Comparison of ENCODE assay signal across 8 mouse cellular contexts in genomic region chr1:155973719-155974379, GRCm38 (mm10). TPM values are rescaled to one million over a fixed set of nuclear protein-coding genes. Genes with fewer than 3 reads are reported as not detected.
A peak's percentile ranks its signal among the peaks of the same experiment; 100 is the strongest.
DNase-seq lines count a peak whose midpoint lies in the region; ATAC-seq and TF ChIP-seq lines count a peak whose summit lies in the region.

No protein-coding gene starts in this region.

- intact Hi-C loops in left cerebral cortex, adult 2 months (cut with DNase I) = loop anchor here (1.0 kb wide), 1 partner anchor 62 kb away; the partner anchor contains the start of gene Tor1aip1
- intact Hi-C loops in left cerebral cortex, postnatal 4 days (cut with DNase I) = no loop called here

- no peaks in the 10 kb centered on the region; the same call in 1 of the 2 replicates for H3K27me3 ChIP-seq in forebrain, postnatal 0 days (ENCODE audit: insufficient read depth, low read length)
- no peaks in the 10 kb centered on the region for H3K27me3 ChIP-seq in midbrain, embryonic 10.5 days (ENCODE audit: low read depth, poor library complexity, severe bottlenecking)

- H3K4me3 ChIP-seq in left cerebral cortex, adult 2 months = peak overlapping the region; percentile 91
- H3K4me3 ChIP-seq in forebrain, postnatal 0 days (ENCODE audit: low read depth, low read length) = peak overlapping the region; percentile 99
- H3K4me3 ChIP-seq in midbrain, embryonic 10.5 days = peak overlapping the region; percentile 100

- peak; percentile 16 for ATAC-seq in forebrain, postnatal 0 days

- H3K36me3 ChIP-seq in forebrain, postnatal 0 days (ENCODE audit: insufficient read depth) = no peaks in the 10 kb centered on the region
- H3K36me3 ChIP-seq in midbrain, embryonic 10.5 days = no peaks in the 10 kb centered on the region

- H3K4me1 ChIP-seq in forebrain, postnatal 0 days (ENCODE audit: insufficient read depth) = peaks cover 17% of the 10 kb centered on the region; the same call in 1 of the 2 replicates
- peaks cover 29% of the 10 kb centered on the region for H3K4me1 ChIP-seq in midbrain, embryonic 10.5 days

- peak; percentile 33 for TF ChIP-seq CTCF in left cerebral cortex, adult 2 months (IDR thresholded peaks at IDR 0.05)
- TF ChIP-seq CTCF in forebrain, postnatal 0 days (IDR thresholded peaks at IDR 0.05; ENCODE audit: low read depth) = peak; percentile 49

- H3K4me2 ChIP-seq in forebrain, postnatal 0 days (ENCODE audit: low read depth) = peak overlapping the region; percentile 70

- peak overlapping the region; percentile 97 for H3K9ac ChIP-seq in forebrain, postnatal 0 days

- peak in 1 of 2 experiments; percentile 16 for DNase-seq in left cerebral cortex, adult 2 months (ENCODE audit: extremely low spot score in 1 of 2, low spot score in 2 of 2)
- DNase-seq in left cerebral cortex, postnatal 4 days = no peak
- DNase-seq in c-Kit-positive CD71-positive TER-119-negative erythroid progenitor cells, embryonic 14.5 days (ENCODE audit: low read depth) = peak; percentile 41
- DNase-seq in forebrain, postnatal 0 days = no peak
- DNase-seq in kidney, postnatal 36 days = peak; percentile 6 to 20
- no peak for DNase-seq in midbrain, embryonic 10.5 days (ENCODE audit: low spot score)
- no peak for DNase-seq in MN1 (ENCODE audit: low spot score)
- no peak for DNase-seq in urinary bladder, postnatal 4 days (ENCODE audit: low spot score in 2 of 2)

- WGBS in forebrain, postnatal 0 days = 4% methylated on average over 19 of the region's 19 CpGs
- WGBS in midbrain, embryonic 10.5 days = 9% methylated on average over 19 of the region's 19 CpGs

- no peaks in the 10 kb centered on the region for H3K9me3 ChIP-seq in forebrain, postnatal 0 days (ENCODE audit: low read length)
- H3K9me3 ChIP-seq in midbrain, embryonic 10.5 days (replicated peaks) = no peaks in the 10 kb centered on the region

- H3K27ac ChIP-seq in left cerebral cortex, adult 2 months = peak overlapping the region; percentile 98
- H3K27ac ChIP-seq in forebrain, postnatal 0 days (ENCODE audit: low read depth, low read length) = peak overlapping the region; percentile 95
- H3K27ac ChIP-seq in midbrain, embryonic 10.5 days (replicated peaks) = peak overlapping the region; percentile 98

RNA-seq across cellular contexts. Expression of gene Cep350, which starts 0.8 kb away (rescaled TPM):
- 10 to 100 TPM; 47.4 to 50.4 TPM for total RNA-seq in left cerebral cortex, adult 2 months (2021)
- 10 to 100 TPM; 49.9 to 52.8 TPM for total RNA-seq in left cerebral cortex, postnatal 4 days (2021)
- 27.8 and 34.1 TPM in 2 replicates for total RNA-seq in forebrain, postnatal 0 days (2014; rRNA removed)
- polyA plus RNA-seq in forebrain, postnatal 0 days (2015; fragmentation: Nextera tagmentation; extraction: Ambion mirVana) = 5.7 and 10.1 TPM in 2 replicates
- polyA plus RNA-seq in midbrain, embryonic 10.5 days (2016; fragmentation: Nextera tagmentation; extraction: Ambion mirVana) = 6.3 and 6.7 TPM in 2 replicates

Comparison
In these comparisons a context has a peak if more than half of its experiments do, and no peak if none do; other contexts are left out.
1. DNase-seq: peak in c-Kit-positive CD71-positive TER-119-negative erythroid progenitor cells, embryonic 14.5 days (single experiment) and kidney, postnatal 36 days (2 of 2); none in left cerebral cortex, postnatal 4 days (single experiment), forebrain, postnatal 0 days (single experiment), midbrain, embryonic 10.5 days (single experiment), MN1 (single experiment) and urinary bladder, postnatal 4 days (0 of 2).
2. Peak in every context shown above with its lines, with median percentiles within 50 percentile points of each other: H3K27ac ChIP-seq and H3K4me3 ChIP-seq.